Mouse (Mus musculus) retina, postnatal 7 days (tissue): ENCODE data around the gene Gucd1.
"Not testable (repeated sequence)": the region's sequence is repeated elsewhere in the genome, so short reads cannot be mapped to it uniquely, and the experiment has no call there.

Experiments
- DNase-seq: peaks from one replicate; pipeline ENCODE4 v3.0.0-alpha.2; 2012; ENCODE audit warnings: low read depth, low spot score

Gucd1 gene

DNA sequence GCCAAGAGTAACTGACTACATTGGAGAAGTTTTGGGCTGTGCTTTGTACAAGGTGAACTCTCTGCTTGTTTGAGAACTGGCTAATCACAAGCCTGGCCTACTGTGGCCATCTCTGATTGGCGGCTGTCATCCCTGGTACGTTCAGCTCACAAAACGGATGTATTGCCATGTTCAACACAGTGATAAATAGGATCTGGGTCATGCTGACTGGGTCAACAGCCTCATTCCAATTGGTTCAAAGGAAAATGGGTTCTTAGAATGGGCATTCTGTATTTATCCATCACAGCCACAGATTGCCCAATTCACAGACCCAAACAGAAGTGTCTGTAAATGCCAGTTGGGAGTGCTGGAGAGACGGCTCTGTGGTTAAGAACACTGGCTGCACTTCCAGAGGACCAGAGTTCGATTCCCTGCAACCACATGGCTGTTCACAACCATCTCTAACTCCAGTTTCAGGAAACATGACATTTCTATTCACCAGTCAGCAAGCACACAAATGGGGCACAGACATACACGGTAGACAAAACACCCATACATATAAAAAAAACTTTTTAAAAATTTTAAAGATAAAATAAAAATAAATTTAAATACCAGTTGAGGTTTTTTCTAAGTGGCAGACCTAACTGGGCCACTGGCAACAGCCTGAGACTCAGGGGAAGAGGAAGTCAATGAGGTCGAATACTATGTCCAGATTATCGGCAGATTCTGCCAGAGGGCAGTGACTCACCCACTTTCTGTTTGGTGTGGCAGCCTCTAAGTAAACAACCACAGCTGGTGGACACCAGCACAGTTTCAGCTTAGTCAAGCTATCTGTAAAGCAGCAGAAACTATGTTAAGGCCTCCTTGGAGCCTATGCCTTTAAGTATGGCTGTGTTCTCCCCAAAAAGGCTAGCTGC is 13.3 kb downstream of the Gucd1 start:
- DNase-seq: no peak

DNA sequence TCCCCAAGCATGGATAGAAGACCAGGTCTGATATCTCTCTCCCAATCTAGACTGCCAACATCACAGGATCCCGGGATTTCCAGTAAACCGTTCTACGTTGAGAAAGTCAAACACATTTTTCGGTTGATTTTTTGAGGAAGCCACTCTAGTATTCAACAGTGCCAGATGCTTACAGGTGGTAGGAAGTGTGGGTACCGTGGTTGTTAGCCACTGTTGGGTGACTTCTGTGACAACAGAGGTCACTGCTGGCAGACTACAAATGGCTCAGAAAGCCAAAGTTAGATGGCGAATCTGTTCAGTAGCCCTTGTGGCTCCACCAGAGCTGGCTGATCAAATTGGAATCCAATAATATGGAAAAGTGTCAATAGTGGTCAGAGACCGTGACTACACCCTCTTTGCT is 14.1 kb downstream of the Gucd1 start:
- DNase-seq: no peak

DNA sequence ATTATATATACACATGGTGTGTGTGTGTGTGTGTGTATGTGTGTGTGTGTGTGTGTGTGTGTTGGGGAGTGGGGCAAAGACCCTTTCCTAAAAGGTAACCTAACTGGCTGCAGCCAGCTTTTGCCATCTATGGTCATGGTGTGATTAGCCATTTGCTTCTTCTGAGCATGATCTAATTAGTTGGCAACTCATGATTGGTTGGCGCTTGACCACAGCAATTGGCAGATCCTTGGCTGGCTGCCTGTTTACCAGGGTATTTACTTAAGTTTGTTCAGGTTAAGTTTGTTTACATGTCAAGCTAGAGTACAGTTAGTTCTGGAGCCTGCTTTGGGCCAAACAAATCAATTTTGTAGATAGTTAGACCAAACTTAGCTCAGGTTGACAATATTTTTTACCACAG is 16.1 kb downstream of the Gucd1 start:
- no peak for DNase-seq

DNA sequence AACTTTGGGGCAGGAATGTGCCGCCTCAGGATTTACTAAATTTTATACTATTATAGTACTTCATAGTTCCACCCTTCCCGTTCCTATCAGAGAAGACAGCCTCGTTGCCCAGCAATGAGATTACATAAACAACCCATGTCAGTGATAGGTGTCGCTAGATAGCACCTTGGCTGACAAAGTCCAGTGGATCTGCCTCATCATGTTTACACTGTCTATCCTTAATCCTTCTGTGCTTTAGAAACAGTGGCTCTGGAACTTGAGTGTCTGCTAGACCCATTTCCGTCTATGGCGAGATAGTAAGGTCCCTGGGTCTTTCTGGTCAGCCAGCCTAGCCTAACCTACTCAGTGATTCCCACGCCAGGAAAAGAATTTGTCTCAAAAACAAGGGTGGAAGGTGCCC is 17.4 kb downstream of the Gucd1 start:
- no peak for DNase-seq

DNA sequence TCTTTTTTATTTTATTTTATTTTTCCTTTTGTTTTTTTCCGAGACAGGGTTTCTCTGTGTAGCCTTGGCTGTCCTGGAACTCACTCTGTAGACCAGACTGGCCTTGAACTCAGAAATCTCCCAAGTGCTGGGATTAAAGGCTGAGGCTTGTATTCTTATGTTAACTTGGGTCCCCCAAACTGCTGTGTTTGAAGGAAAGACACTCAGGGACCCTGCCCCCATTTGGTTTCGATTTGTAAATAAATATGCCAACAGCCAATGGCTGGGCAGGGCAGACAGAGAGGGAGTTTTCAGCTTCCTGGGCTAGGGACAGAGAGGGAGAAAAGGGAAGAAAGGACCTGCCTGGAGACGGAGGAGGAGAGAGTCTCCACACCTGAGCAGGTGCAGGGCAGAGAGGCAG is 18.0 kb downstream of the Gucd1 start:
- no peak for DNase-seq

DNA sequence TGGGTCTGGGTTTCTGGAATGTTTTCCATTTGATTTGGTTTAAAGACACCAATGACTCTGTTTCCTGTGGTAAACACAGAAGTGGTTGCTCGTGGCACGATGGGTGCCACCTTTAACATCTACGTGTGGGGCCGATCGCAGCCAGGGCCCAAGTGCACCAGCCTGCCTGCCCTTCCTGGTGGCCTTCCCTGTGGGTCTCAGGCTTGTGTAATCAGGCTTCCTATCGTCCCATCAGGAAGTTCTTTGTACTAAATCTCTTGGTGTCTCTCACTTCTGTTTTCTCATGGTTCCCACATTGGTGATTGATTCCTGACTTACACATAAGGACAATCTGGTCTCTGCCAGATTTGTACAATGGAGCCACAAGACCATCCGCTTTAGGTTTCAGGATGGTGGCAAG is 18.6 kb downstream of the Gucd1 start:
- DNase-seq: not testable (repeated sequence)

DNA sequence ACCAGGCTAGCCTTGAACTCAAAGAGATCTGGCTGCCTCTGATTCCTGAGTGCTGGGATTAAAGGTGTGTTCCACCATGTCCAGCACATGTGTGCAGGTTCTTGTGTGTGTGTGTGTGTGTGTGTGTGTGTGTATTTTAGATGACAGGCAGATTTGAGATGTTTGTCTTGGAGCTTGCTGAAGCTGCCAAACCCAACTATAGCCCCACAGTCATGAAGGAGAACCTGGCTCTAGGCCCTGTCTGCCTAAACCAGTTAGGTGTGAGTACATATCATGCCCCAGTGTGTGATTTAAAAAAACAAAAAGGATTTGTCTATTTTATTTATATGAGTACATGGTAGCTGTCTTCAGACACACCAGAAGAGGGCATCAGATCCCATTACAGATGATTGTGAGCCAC is 21.9 kb downstream of the Gucd1 start:
- DNase-seq: no peak

DNA sequence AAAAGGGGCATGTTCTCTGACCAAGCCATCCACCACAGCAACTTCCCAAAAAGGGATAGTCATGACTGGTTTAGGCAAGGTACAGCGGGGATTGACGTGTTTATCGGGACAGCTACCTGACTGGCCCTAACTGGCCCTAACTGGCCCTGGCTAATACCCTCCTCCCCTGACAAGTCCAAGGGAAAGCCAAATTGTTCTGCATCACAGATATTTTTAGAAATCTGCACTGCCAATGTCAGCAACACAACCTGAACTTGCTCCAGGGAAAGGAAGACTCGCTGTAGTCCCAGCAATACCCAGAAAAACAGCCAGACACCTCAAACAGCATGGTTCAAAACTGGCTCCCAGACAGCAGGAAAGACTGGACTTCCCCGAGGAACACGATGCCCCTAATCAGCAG is 22.5 kb downstream of the Gucd1 start:
- no peak for DNase-seq

DNA sequence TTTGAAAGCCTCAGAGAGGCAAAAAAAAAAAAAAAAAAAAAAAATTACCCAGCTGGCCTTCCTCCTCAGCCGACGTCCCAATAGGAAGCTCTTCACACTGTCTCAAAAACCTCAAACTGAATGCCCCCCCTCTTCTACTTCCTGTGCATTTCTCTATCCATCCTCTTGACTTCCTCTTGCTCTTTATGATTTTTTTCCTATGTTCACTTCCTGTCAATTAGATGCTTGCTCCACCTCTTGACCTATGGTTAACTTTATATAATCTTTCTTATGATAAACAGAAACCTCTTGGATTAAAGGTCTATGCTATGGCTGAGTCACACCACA is 25.9 kb downstream of the Gucd1 start:
- DNase-seq: no peak

DNA sequence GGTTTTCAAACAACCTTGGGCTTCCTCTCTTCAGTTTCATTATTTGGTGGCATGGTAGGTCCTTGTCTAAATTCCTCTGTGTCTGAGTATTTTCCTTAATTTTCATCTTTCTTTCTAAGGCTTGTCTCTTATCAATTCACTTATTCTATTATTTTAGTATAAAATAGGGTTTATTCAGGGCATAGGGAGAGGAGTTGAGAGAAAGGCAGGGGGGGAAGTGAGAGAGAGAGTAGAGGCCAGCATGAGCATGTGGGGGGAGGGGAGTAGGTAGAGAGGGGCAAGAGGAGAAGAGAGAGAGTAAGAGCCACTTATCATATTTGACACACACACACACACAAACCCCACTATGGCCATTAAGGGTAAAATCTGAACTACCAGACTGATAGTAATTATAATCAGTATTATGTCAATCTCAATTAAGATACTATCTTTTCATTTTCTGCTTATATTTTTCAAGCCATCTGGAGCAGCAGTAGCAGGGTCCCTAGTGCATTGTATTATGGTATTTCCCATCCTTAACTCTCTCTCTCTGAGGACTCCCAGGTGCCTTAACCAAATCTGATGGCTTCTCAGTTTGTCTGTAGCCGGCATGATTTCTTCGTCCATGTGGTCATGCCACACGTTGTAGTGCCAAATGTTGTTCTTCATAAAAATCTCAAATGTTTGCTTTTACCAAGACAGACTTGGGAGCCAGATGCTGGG is 26.4 kb downstream of the Gucd1 start:
- no peak for DNase-seq

DNA sequence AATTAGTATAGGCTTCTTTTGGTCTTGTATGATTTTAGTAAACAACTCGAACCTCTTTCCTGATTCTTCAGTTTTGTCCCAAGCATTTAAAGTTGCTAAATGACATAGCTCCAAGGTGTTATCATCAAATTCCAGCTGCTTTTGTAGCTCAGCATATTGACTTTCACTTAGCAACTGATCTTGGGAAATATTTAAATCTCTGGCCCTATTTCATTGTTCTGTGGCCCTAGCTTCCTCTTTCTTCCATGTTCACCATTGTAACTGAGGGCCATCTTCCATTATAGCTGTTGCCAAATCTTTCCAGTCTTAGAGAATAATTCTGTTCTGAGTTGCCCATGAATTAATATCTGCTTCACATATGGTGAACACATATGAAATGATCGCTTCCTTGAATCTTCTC is 27.0 kb downstream of the Gucd1 start:
- no peak for DNase-seq

DNA sequence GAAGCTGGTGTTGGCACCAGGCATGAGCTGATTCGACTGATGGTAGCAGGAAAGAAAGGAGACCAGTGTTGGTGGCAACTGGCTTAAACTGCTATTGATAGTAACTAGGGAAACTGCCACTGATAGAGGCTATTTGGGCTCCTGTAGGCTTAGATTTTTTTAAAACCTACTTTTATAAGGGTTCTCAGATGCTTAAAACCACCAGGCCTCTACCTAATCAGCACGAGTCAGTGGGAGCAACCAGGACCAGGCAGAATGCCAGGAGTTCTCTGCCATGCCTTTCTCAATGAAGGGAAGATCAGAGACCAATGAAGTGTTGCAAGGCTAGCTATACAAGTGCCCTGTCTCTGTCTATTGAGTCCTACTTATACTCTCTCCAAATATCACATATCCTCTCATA is 28.2 kb downstream of the Gucd1 start:
- DNase-seq: no peak

DNA sequence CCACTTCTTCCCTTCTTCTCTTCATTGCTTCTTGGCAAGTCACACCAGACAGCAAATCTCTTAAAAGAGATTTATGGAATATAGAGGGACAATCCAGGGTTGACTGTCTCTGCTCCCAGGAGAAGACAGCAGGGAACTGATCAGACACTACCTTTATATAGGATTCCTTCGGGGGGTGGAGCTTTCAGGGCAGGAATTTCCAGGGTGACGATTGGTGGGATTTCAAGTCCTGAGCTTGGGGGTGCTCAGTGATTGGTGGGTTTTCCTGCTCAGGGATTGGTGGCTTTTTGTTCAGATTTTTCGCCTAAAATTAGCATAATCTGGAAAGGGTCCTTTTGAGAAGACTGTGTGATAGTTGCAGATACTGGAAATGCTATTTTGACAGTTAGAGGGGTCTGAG is 30.6 kb downstream of the Gucd1 start:
- no peak for DNase-seq

DNA sequence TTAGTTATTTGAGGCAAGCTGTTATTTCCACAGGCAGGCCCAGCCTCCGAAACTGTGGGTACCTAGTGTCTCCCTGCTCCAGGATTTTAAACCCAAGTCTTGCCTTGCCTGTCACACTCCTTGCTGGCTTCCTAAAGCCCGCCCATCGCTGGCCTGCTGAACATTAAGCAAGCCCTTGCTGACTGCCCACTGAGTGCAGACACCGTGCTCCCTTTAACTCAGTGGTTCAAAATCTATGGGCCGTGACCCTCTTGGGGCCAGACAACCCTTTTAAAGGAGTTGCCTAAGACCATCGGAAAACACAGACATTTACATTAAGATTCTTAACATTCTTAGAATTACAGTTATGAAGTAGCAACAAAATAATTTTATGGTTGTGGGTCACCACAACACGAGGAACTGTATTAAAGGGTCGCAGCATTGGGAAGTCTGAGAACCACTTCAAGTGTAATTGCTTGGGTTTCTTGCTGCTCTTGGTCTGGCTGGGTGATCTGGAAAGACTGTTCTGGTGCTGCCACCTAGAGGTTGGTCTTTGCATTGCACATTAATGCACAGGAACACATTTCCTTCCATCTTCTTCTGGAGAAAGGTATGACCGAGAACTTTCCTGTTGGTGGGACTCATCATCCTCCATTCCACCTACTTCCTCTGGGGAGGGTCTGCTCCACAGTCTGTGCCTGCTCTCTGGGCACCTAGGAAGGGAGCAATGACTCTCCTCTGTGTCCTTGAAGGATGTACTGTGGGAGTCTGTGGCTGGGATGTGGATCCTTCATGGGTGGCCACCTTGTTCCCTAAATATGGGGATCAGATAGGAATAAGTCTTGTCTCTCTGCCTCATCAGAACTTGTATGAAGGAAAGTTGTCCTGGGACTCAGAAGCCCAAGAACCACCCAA is 31.4 kb downstream of the Gucd1 start:
- peak; percentile 64 for DNase-seq

DNA sequence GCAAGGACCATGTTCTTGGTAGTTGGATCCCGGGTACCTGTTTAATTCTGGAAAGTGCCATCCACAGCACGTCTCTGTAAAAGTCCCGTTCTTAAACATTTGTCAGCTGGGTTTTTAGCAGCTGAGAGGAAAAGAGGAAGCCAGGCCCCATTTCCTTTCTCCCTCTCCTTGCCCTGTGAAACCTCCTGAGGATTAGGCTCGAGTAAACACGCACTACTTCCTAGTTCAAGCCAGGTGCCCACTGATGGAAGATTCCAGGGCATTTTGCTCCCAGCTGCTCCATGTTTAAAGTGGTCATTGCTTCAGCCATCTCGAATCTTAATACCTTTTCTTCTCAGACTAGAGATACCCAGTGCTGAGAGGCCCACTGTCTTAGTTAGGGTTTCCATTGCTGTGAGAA is 33.0 kb downstream of the Gucd1 start:
- no peak for DNase-seq

DNA sequence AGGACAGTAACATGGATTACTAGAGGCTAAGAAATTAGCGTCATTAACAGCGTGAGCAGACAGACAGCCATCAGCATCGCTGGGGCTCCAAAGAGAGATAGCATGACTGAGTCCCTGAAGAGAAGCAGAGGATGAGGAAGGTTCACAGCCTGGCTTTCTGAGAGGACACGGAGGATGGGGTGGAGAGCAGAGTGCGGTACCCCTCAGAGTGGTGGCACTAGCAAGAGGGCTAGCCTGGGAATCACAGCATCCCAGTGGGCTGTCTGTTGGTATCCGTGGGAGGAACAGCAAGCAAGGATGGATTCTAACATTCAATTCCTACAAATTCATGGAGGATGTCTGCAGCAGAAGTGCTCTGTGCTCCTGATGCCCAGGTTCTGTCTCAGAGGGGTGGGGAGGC is 33.7 kb downstream of the Gucd1 start:
- no peak for DNase-seq

DNA sequence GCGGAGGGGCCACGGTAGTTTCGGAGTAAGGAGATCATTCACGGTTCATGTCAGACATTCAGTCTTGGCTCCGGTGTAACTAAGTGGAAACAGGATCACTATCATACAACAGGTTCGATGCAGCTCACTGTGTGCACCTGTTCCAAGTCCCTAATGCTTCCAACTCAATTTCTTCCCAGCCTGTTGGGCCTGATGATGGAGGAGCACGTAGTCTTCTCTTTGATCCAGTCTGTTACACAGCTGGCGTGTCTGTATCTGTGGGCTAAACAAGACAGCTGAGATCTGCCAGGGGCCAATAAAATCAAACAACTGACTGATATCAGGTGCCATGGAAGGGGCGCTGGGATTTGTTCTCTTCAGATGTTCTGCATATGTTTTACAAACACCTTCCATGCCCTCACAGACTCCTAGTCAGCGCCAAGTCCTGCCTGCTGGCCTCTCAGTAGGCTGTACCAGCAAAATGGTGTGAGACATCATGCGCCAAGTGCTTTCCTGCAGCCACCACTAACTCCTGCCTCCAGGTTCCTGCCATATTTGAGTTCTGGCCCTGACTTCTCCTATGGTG is 34.8 kb downstream of the Gucd1 start:
- no peak for DNase-seq

DNA sequence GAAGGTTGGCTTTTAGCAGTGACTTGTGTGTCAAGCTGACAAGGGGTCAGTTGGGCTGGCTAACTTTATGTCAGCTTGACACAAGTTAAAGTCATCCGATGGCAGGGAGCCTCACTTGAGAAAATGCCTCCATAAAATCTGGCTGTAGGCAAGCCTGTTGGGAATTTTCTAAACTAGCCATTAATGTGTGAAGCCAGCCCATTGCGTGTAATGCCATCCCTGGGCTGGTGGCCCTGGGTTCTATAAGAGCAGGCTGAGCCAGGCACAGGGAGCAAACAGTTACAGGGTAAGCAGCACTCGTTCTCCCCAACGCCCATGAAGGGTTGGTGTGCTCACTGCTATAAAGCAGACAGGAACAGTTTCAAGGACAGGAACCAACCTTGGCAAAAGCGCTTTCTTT is 35.5 kb downstream of the Gucd1 start:
- DNase-seq: no peak

DNA sequence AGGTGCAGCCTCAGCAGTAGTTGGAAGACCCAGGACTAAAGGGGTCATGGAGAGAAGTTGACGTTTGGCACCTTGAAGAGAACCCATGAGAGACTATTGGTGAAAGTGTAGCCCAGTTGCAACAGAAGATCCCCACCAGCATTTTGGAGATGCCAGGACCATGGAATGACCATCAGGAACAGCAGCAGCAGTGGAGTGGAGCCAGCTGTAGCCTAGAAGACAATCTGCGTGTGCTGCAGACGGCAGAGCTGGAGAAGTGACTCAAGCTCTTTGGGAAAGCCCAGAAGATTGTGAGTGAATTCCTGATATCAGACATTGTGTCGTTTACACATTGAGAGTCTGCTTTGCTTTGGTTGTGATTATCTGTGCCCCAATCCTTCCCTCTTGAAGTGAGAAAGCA is 36.1 kb downstream of the Gucd1 start:
- DNase-seq: no peak

DNA sequence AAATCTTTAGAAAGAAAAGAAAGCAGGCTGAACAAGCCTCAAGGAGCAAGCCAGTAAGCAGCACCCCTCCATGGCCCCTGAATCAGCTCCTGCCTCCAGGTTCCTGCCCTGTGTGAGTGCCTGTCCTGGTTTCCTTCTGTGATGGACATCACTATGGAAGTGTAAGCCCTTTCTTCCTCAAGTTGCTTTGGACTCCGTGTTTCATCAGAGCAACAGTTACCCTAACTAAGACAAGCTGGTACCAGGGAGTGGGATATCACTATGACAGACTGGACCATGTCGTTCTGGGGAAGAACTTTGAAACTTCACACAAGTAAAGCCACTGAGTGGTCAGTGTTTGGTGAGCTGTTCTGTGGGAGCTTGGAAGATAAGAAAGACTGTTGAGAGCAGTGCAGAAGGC is 37.8 kb downstream of the Gucd1 start:
- no peak for DNase-seq

DNA sequence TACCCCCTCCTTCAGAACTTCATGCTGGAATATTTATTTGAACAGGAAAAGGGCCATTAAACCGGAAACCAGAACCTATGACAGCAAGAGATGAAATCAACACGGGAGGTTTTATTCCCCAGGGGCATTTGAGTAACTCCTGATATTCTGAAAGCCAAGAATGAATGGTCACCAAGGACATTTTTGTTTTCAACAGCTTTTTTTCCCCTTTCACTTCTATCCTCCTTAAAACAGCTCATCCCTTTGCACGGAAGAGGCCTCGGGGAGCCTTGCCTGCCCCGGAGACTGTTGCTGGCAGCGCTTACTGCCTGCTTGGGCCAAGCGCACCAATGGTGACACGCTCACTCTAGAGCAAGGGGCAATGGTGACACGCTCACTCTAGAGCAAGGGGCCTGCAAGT is 40.7 kb downstream of the Gucd1 start:
- DNase-seq: no peak
